Mouse (Mus musculus): ENCODE measurements at regions not wholly inside any gene's neighbourhood (a gene's known extent, or its start where the extent isn't known, plus 50 kb on each side); places are given as distances from the start of the nearest gene placed in this dataset.

- peaks cover 4% of the 10 kb centered on the region; the same call in 1 of the 2 replicates for H3K9me3 ChIP-seq (ENCODE audit: low read length)
- peaks cover 28% of the 10 kb centered on the region for H3K4me1 ChIP-seq (replicated peaks; ENCODE audit: low read depth, low read length)
- TF ChIP-seq NANOG (IDR thresholded peaks at IDR 0.05; ENCODE audit: borderline replicate concordance, low read length) (no peak), CTCF (conservative IDR thresholded peaks at IDR 0.05; ENCODE audit: low read length) (no peak), POU5F1 (IDR thresholded peaks at IDR 0.05; ENCODE audit: borderline replicate concordance, low read length) (no peak)
- no peaks in the 10 kb centered on the region for H3K36me3 ChIP-seq (ENCODE audit: insufficient read depth, low read length)
- no peak overlapping the region for H3K4me3 ChIP-seq (replicated peaks; ENCODE audit: low read length)
- H3K27me3 ChIP-seq (ENCODE audit: insufficient read depth, low read length), result peaks cover 16% of the 10 kb centered on the region
Measured at GRCm38 (mm10) chr5:111644142-111644541, 89.6 kb upstream of the Gm26897 start.

GRCm38 (mm10) chr5:111644788-111645187 lies 88.9 kb upstream of the Gm26897 start:
- no peak overlapping the region for H3K4me3 ChIP-seq (replicated peaks; ENCODE audit: low read length)
- H3K27me3 ChIP-seq (ENCODE audit: insufficient read depth, low read length), result peaks cover 13% of the 10 kb centered on the region
- TF ChIP-seq POU5F1 (IDR thresholded peaks at IDR 0.05; ENCODE audit: borderline replicate concordance, low read length), result no peak
- no peak for TF ChIP-seq CTCF (conservative IDR thresholded peaks at IDR 0.05; ENCODE audit: low read length)
- TF ChIP-seq NANOG (IDR thresholded peaks at IDR 0.05; ENCODE audit: borderline replicate concordance, low read length), result no peak
- H3K4me1 ChIP-seq (replicated peaks; ENCODE audit: low read depth, low read length), result peaks cover 29% of the 10 kb centered on the region
- H3K9me3 ChIP-seq (ENCODE audit: low read length), result peaks cover 4% of the 10 kb centered on the region; the same call in 1 of the 2 replicates
- H3K36me3 ChIP-seq (ENCODE audit: insufficient read depth, low read length), result no peaks in the 10 kb centered on the region

- Histone ChIP-seq H3K9me3 (ENCODE audit: low read length) (no peaks in the 10 kb centered on the region), H3K4me3 (replicated peaks; ENCODE audit: low read length) (no peak overlapping the region), H3K27me3 (ENCODE audit: insufficient read depth, low read length) (no peaks in the 10 kb centered on the region; the same call in 1 of the 2 replicates), H3K4me1 (replicated peaks; ENCODE audit: low read depth, low read length) (peaks cover 34% of the 10 kb centered on the region), H3K36me3 (ENCODE audit: insufficient read depth, low read length) (no peaks in the 10 kb centered on the region)
- TF ChIP-seq POU5F1 (IDR thresholded peaks at IDR 0.05; ENCODE audit: borderline replicate concordance, low read length), result no peak
- TF ChIP-seq CTCF (conservative IDR thresholded peaks at IDR 0.05; ENCODE audit: low read length), result no peak
- TF ChIP-seq NANOG (IDR thresholded peaks at IDR 0.05; ENCODE audit: borderline replicate concordance, low read length), result no peak
Measured at GRCm38 (mm10) chr5:111647686-111648200, 86.0 kb upstream of the Gm26897 start.

- Histone ChIP-seq H3K9me3 (ENCODE audit: low read length) (no peaks in the 10 kb centered on the region), H3K27me3 (ENCODE audit: insufficient read depth, low read length) (no peaks in the 10 kb centered on the region; the same call in 1 of the 2 replicates), H3K36me3 (ENCODE audit: insufficient read depth, low read length) (no peaks in the 10 kb centered on the region), H3K4me3 (replicated peaks; ENCODE audit: low read length) (no peak overlapping the region), H3K4me1 (replicated peaks; ENCODE audit: low read depth, low read length) (peaks cover 35% of the 10 kb centered on the region)
- no peak for TF ChIP-seq NANOG (IDR thresholded peaks at IDR 0.05; ENCODE audit: borderline replicate concordance, low read length)
- no peak for TF ChIP-seq POU5F1 (IDR thresholded peaks at IDR 0.05; ENCODE audit: borderline replicate concordance, low read length)
- TF ChIP-seq CTCF (conservative IDR thresholded peaks at IDR 0.05; ENCODE audit: low read length), result no peak
Measured at GRCm38 (mm10) chr5:111648481-111648880, 85.2 kb upstream of the Gm26897 start.

- no peak overlapping the region for H3K4me3 ChIP-seq (replicated peaks; ENCODE audit: low read length)
- H3K4me1 ChIP-seq (replicated peaks; ENCODE audit: low read depth, low read length), result peaks cover 35% of the 10 kb centered on the region
- TF ChIP-seq CTCF (conservative IDR thresholded peaks at IDR 0.05; ENCODE audit: low read length), result no peak
- TF ChIP-seq POU5F1 (IDR thresholded peaks at IDR 0.05; ENCODE audit: borderline replicate concordance, low read length), result no peak
- TF ChIP-seq NANOG (IDR thresholded peaks at IDR 0.05; ENCODE audit: borderline replicate concordance, low read length), result no peak
- no peaks in the 10 kb centered on the region for H3K36me3 ChIP-seq (ENCODE audit: insufficient read depth, low read length)
- H3K27me3 ChIP-seq (ENCODE audit: insufficient read depth, low read length), result peaks cover 3% of the 10 kb centered on the region
- no peaks in the 10 kb centered on the region for H3K9me3 ChIP-seq (ENCODE audit: low read length)
Measured at GRCm38 (mm10) chr5:111649012-111649411, 84.7 kb upstream of the Gm26897 start.

- TF ChIP-seq NANOG (IDR thresholded peaks at IDR 0.05; ENCODE audit: borderline replicate concordance, low read length), result no peak
- no peak for TF ChIP-seq CTCF (conservative IDR thresholded peaks at IDR 0.05; ENCODE audit: low read length)
- no peak for TF ChIP-seq POU5F1 (IDR thresholded peaks at IDR 0.05; ENCODE audit: borderline replicate concordance, low read length)
- H3K27me3 ChIP-seq (ENCODE audit: insufficient read depth, low read length), result peaks cover 3% of the 10 kb centered on the region
- H3K4me3 ChIP-seq (replicated peaks; ENCODE audit: low read length), result no peak overlapping the region
- H3K4me1 ChIP-seq (replicated peaks; ENCODE audit: low read depth, low read length), result peaks cover 30% of the 10 kb centered on the region
- no peaks in the 10 kb centered on the region for H3K36me3 ChIP-seq (ENCODE audit: insufficient read depth, low read length)
- H3K9me3 ChIP-seq (ENCODE audit: low read length), result 0 out of 2 replicates have a peak, but pooled peaks cover 7% of the 10 kb centered on the region
Measured at GRCm38 (mm10) chr5:111652472-111652871, 81.3 kb upstream of the Gm26897 start.

GRCm38 (mm10) chr5:111656436-111656835 lies 77.3 kb upstream of the Gm26897 start:
- peaks cover 12% of the 10 kb centered on the region; the same call in 1 of the 2 replicates for H3K27me3 ChIP-seq (ENCODE audit: insufficient read depth, low read length)
- no peaks in the 10 kb centered on the region for H3K36me3 ChIP-seq (ENCODE audit: insufficient read depth, low read length)
- TF ChIP-seq NANOG (IDR thresholded peaks at IDR 0.05; ENCODE audit: borderline replicate concordance, low read length) (no peak), CTCF (conservative IDR thresholded peaks at IDR 0.05; ENCODE audit: low read length) (no peak), POU5F1 (IDR thresholded peaks at IDR 0.05; ENCODE audit: borderline replicate concordance, low read length) (no peak)
- H3K4me3 ChIP-seq (replicated peaks; ENCODE audit: low read length), result no peak overlapping the region
- peaks cover 26% of the 10 kb centered on the region for H3K4me1 ChIP-seq (replicated peaks; ENCODE audit: low read depth, low read length)
- H3K9me3 ChIP-seq (ENCODE audit: low read length), result 0 out of 2 replicates have a peak, but pooled peaks cover 7% of the 10 kb centered on the region

GRCm38 (mm10) chr5:111657759-111658429 lies 75.8 kb upstream of the Gm26897 start:
- Histone ChIP-seq H3K4me1 (replicated peaks; ENCODE audit: low read depth, low read length) (peaks cover 20% of the 10 kb centered on the region), H3K27me3 (ENCODE audit: insufficient read depth, low read length) (peaks cover 22% of the 10 kb centered on the region), H3K4me3 (replicated peaks; ENCODE audit: low read length) (no peak overlapping the region), H3K9me3 (ENCODE audit: low read length) (0 out of 2 replicates have a peak, but pooled peaks cover 7% of the 10 kb centered on the region), H3K36me3 (ENCODE audit: insufficient read depth, low read length) (no peaks in the 10 kb centered on the region)
- TF ChIP-seq NANOG (IDR thresholded peaks at IDR 0.05; ENCODE audit: borderline replicate concordance, low read length), result no peak
- no peak for TF ChIP-seq CTCF (conservative IDR thresholded peaks at IDR 0.05; ENCODE audit: low read length)
- no peak for TF ChIP-seq POU5F1 (IDR thresholded peaks at IDR 0.05; ENCODE audit: borderline replicate concordance, low read length)
